Mouse (Mus musculus) intestine, embryonic 14.5 days (tissue): ENCODE data around the gene Zfp14. TPM values are rescaled to one million over a fixed set of nuclear protein-coding genes. Genes with fewer than 3 reads are reported as not detected.
A peak's percentile ranks its signal among the peaks of the same experiment; 100 is the strongest.

ENCODE experiments used
- ATAC-seq: fragments of 200-750 bp; cut with Nextera tagmentation; replicated peaks from 2 replicates; pipeline ENCODE4 v1.8.0; 2017; ENCODE audit warnings: low read depth, moderate number of reproducible peaks, moderate TSS enrichment, moderate library complexity; ENCODE audit not compliant: low FRiP score, low TSS enrichment
- DNase-seq: peaks from one replicate; pipeline ENCODE4 v3.0.0-alpha.2; 2018; ENCODE audit warnings: low spot score
- H3K27ac ChIP-seq: fragments of 300-500 bp; sonication (generic); 2 replicates; pipeline ENCODE4 v1.5.1; 2014; ENCODE audit warnings: low read depth, mild to moderate bottlenecking, control low read depth
- H3K27me3 ChIP-seq: fragments of 300-500 bp; sonication (generic); replicated peaks from 2 replicates; pipeline ENCODE4 v1.6.1; 2014; ENCODE audit warnings: low read length, control low read depth; ENCODE audit not compliant: control insufficient read depth, insufficient read depth
- H3K36me3 ChIP-seq: fragments of 300-500 bp; sonication (generic); 2 replicates; pipeline ENCODE4 v1.6.1; 2014; ENCODE audit warnings: low read length, control low read depth; ENCODE audit not compliant: control insufficient read depth, insufficient read depth
- H3K4me1 ChIP-seq: fragments of 300-500 bp; sonication (generic); replicated peaks from 2 replicates; pipeline ENCODE4 v1.6.1; 2014; ENCODE audit warnings: low read length, control low read depth, mixed read lengths; ENCODE audit not compliant: control insufficient read depth, insufficient read depth
- H3K4me2 ChIP-seq: fragments of 300-500 bp; sonication (generic); 2 replicates; pipeline ENCODE4 v1.6.1; 2014; ENCODE audit warnings: low read length
- H3K4me3 ChIP-seq: fragments of 300-500 bp; sonication (generic); 2 replicates; pipeline ENCODE4 v1.5.1; 2014; ENCODE audit warnings: low read depth, low read length, control low read depth, mixed read lengths
- H3K9ac ChIP-seq: fragments of 300-500 bp; sonication (generic); 2 replicates; pipeline ENCODE4 v1.6.1; 2014; ENCODE audit warnings: mild to moderate bottlenecking, low read length
- H3K9me3 ChIP-seq: fragments of 300-500 bp; sonication (generic); 2 replicates; pipeline ENCODE4 v1.6.1; 2016; ENCODE audit warnings: low read length, control low read depth; ENCODE audit not compliant: control insufficient read depth
- WGBS: fragments of 180-500 bp; shearing (Covaris S2); extraction: QIAGEN DNeasy Blood & Tissue Kit; methylation state at CpG from one replicate; pipeline ENCODE4 v1.1.7; 2014; 5-methylcytosine and 5-hydroxymethylcytosine counted together
- polyA plus RNA-seq: library from polyadenylated mRNA; unstranded; fragments of >200 nt; fragmentation: Nextera tagmentation; extraction: Ambion mirVana; gene quantifications from 2 replicates; pipeline ENCODE4 v1.2.1, GENCODE M21; 2014

Zfp14 gene
- polyA plus RNA-seq, 1 experiment from 2014 or later: 3.5 TPM

DNA sequence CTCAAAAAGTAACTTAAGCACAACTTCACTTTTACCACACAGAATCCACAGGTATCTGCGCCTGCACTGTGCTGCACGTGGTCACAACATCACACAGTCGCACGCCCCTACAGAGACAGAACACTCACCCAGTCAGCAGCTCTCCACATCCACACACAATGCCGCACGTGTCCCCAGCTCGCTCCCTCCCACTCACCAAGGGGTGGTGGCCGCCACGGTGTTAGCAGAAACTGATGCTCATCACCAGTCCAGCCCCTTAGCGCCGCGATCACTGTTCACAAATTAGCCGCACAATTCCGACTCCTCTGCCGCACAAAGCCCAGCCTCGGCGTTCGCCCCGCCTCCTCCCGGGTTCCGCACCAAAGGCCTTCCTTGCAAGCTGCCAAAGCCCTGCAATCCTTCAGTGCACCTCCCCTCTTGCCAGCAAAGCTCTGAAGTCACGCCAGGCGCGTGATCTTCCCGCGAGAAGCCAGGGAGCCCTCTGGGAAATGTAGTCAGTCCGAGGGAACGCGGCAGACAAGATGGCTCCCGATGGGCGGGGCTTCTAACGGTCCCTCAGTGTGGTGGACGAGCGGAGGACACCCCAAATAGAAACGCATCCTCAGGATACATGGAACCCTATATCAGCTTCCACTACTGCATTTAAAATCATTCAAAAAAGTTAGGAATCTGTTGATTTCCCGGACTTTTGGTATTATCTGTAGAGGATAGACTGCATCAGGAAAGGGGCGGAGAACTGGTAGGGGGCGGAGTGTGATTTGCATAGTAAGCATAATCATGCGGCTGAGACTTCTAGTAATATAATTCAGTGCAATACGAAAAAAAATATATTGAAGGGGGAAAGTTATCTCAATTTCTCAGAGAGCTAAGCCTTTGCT lies 39.2 kb upstream of the Zfp14 start, which contains the start of the genes Gm26920 and Zfp566:
TSS of gene Gm26920 (minus strand) at position 319 of the 878 bp plus-strand sequence.
TSS of gene Zfp566 (minus strand) at position 436 of the 878 bp plus-strand sequence.
- Histone ChIP-seq H3K27me3 (no peaks in the 10 kb centered on the region), H3K27ac (peak within 1 kb of the TSS; percentile 69), H3K4me2 (peak within 1 kb of the TSS; percentile 67), H3K9ac (peak within 1 kb of the TSS; percentile 53), H3K4me3 (peak within 1 kb of the TSS; percentile 67), H3K9me3 (no peaks in the 10 kb centered on the region), H3K4me1 (peaks cover 14% of the 10 kb centered on the region), H3K36me3 (peaks cover 13% of the 10 kb centered on the region)
- peak; percentile 91 for ATAC-seq
- WGBS: under 1% methylated on average over 40 of the region's 40 CpGs
- DNase-seq: peak; percentile 96

DNA sequence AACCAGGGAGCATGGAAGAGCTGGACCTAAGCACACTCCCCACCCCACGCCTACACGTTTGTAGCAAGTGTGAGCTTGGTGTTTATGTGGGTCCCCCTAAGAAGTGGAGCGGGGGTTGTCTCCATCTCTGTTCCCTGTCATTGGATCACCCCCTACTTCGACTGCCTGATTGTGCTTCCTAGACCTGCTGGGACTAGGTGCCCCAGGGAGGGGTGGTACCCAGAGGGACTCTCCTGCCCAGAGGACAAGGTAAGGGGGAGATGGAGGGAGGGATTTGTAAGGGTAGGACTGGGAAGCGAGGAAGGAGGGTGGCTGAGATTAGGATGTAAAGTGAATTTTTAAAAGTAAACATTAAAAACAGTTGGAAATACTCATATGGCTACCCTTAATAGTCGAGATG lies 38.2 kb upstream of the Zfp14 start:
- 10% methylated on average over 6 of the region's 6 CpGs for WGBS
- DNase-seq (no peak), ATAC-seq (no peak; the same call in 1 of the 2 replicates)
- H3K27me3 ChIP-seq: no peaks in the 10 kb centered on the region
- peaks cover 22% of the 10 kb centered on the region for H3K36me3 ChIP-seq
- no peak overlapping the region for H3K27ac ChIP-seq
- H3K4me3 ChIP-seq: peak overlapping the region; percentile 67
- H3K9ac ChIP-seq: peak overlapping the region; percentile 53
- H3K4me1 ChIP-seq: peaks cover 14% of the 10 kb centered on the region
- peak overlapping the region; percentile 67 for H3K4me2 ChIP-seq
- no peaks in the 10 kb centered on the region for H3K9me3 ChIP-seq

- no peak overlapping the region for H3K27ac ChIP-seq
- DNase-seq (no peak), ATAC-seq (no peak)
- 88% methylated on average over 9 of the region's 9 CpGs for WGBS
- no peaks in the 10 kb centered on the region for H3K27me3 ChIP-seq
- no peak overlapping the region for H3K4me3 ChIP-seq
- H3K4me2 ChIP-seq: no peak overlapping the region
- H3K36me3 ChIP-seq: peaks cover 29% of the 10 kb centered on the region
- H3K9ac ChIP-seq: no peak overlapping the region
- peaks cover 10% of the 10 kb centered on the region for H3K4me1 ChIP-seq
- H3K9me3 ChIP-seq: no peaks in the 10 kb centered on the region
Observed at GRCm38 (mm10) chr7:30086524-30086923, 35.3 kb upstream of the Zfp14 start.

DNA sequence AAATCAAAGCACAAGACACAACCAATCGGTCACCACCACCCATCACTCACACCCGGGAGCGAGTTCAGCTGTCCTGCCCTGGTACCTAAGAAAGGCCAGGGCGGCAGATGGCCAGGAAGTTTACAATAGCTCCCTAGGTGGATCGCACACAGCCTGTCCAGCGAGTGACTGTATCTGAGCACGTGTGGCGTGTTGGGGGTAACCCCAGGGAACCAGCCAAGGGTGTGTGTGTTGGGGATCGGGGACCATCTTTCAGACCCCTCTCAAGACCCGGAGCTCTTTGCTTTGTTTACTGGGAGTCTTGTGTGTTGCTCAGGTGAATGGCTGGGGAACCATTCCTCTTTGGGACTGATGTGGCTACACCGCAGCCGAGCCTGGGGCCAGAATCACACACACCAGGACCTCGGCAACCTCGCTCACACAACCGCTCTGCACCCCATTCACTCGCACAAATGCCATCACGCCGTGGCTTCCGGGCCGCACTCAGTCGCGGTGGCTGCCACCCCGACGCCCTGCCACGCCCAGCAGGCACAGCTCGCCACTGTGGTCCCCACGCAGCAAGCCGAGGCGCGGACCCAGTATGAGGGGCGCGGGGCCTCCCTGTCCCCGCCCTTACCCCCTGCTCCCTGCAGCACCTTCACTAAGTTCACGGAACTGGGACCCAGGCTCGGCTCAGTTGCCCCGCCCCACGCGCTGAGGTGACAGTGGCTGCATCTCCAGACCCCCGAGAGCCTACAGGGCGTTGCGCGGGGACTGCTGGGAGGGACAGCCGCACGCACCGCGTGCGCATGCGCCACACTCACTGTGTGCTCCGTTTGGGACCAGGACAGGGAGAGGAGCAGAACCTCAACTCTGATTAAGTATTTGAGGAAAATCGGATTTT lies 21.2 kb upstream of the Zfp14 start, which contains the start of gene Zfp82:
TSS of gene Zfp82 (minus strand) at position 755 of the 883 bp plus-strand sequence.
- H3K9ac ChIP-seq: peak within 1 kb of the TSS; percentile 63
- H3K36me3 ChIP-seq: peaks cover 23% of the 10 kb centered on the region
- DNase-seq: peak; percentile 85
- under 1% methylated on average over 50 of the region's 50 CpGs for WGBS
- H3K27ac ChIP-seq: peak within 1 kb of the TSS; percentile 33; the same call in 1 of the 2 replicates
- H3K4me3 ChIP-seq: peak within 1 kb of the TSS; percentile 85
- H3K9me3 ChIP-seq: no peaks in the 10 kb centered on the region
- H3K4me1 ChIP-seq: no peaks in the 10 kb centered on the region; the same call in 1 of the 2 replicates
- no peaks in the 10 kb centered on the region for H3K27me3 ChIP-seq
- peak within 1 kb of the TSS; percentile 95 for H3K4me2 ChIP-seq
- peak; percentile 91 for ATAC-seq

- Histone ChIP-seq H3K4me2 (no peak overlapping the region), H3K9me3 (no peaks in the 10 kb centered on the region), H3K27ac (no peak overlapping the region), H3K9ac (no peak overlapping the region), H3K27me3 (no peaks in the 10 kb centered on the region), H3K36me3 (peaks cover 35% of the 10 kb centered on the region), H3K4me3 (no peak overlapping the region), H3K4me1 (no peaks in the 10 kb centered on the region)
- 81% methylated on average over 5 of the region's 5 CpGs for WGBS
- DNase-seq (no peak), ATAC-seq (no peak)
Observed at GRCm38 (mm10) chr7:30064622-30065021, 13.4 kb upstream of the Zfp14 start.

DNA sequence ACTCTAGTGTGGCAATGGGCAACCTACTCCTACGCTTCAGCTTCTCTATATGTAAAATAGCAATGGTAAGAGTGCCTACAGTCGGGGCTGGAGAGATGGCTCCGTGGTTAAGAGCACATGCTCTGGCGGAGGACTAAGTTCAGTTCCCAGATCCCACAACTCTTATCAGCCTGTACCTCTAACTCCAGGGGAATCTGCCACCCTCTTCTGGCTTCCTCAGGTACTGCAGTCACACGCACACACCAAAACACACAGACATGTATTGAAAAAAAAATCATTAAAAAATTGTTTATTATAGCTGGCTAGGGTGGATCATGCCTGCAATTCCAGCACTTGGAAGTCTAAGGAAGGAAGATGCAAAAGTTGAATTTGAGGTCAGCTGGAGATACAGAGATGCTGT lies 11.3 kb upstream of the Zfp14 start:
- Histone ChIP-seq H3K27me3 (no peaks in the 10 kb centered on the region), H3K27ac (no peak overlapping the region), H3K36me3 (peaks cover 31% of the 10 kb centered on the region), H3K4me1 (no peaks in the 10 kb centered on the region), H3K9me3 (no peaks in the 10 kb centered on the region), H3K4me2 (no peak overlapping the region), H3K4me3 (no peak overlapping the region), H3K9ac (no peak overlapping the region)
- WGBS: 91% methylated on average over 5 of the region's 5 CpGs
- no peak for ATAC-seq
- DNase-seq: no peak

- WGBS: 86% methylated on average over 6 of the region's 6 CpGs
- Histone ChIP-seq H3K27ac (no peak overlapping the region), H3K4me3 (no peak overlapping the region), H3K27me3 (no peaks in the 10 kb centered on the region), H3K36me3 (peaks cover 37% of the 10 kb centered on the region), H3K4me1 (no peaks in the 10 kb centered on the region), H3K9ac (no peak overlapping the region), H3K4me2 (no peak overlapping the region), H3K9me3 (no peaks in the 10 kb centered on the region)
- no peak for DNase-seq
- no peak for ATAC-seq
Observed at GRCm38 (mm10) chr7:30060341-30060740, 9.2 kb upstream of the Zfp14 start.

- DNase-seq (no peak), ATAC-seq (no peak)
- H3K4me1 ChIP-seq: peaks cover 7% of the 10 kb centered on the region; the same call in 1 of the 2 replicates
- WGBS: 6% methylated on average over 3 of the region's 3 CpGs
- no peak overlapping the region for H3K9ac ChIP-seq
- H3K9me3 ChIP-seq: no peaks in the 10 kb centered on the region
- no peak overlapping the region for H3K4me2 ChIP-seq
- H3K4me3 ChIP-seq: no peak overlapping the region
- peak overlapping the region; percentile 22; the same call in 1 of the 2 replicates for H3K27ac ChIP-seq
- peaks cover 17% of the 10 kb centered on the region for H3K36me3 ChIP-seq
- no peaks in the 10 kb centered on the region for H3K27me3 ChIP-seq
Observed at GRCm38 (mm10) chr7:30053591-30053990, 2.4 kb upstream of the Zfp14 start.
